Mouse (Mus musculus): ENCODE measurements around the gene Tbc1d17. TPM values are rescaled to one million over a fixed set of nuclear protein-coding genes. Genes with fewer than 3 reads are reported as not detected.
"Not testable (repeated sequence)": the region's sequence is repeated elsewhere in the genome, so short reads cannot be mapped to it uniquely, and the experiment has no call there.

The Tbc1d17 gene
- total and polyA plus RNA-seq, 2 experiments from 2014 or later: 115 to 378 TPM

DNA sequence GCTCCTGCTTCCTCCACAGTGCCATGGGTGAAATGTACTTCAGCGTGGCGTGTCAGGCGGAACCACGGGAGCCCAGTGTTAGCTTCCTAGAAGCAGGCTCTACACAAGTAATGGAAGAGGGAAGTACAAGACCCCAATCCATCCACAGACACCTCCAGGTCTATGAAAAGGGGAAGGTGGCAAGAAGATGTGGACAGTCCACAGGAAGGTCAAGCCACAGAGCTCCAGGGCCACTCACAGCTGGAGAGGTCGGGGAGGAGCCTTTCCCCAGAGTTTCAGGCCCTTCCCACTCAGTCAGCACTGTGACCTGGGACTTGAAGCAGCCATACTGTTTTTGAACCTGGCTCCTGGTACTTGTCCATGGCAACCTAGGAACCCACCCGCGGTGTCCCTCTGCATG, 38.1 kb upstream of the Tbc1d17 start:
- DNase-seq (no peak), ATAC-seq (no peak)
- Histone ChIP-seq H3K36me3 (ENCODE audit: insufficient read depth) (peaks cover 54% of the 10 kb centered on the region), H3K4me1 (ENCODE audit: insufficient read depth) (peaks cover 9% of the 10 kb centered on the region; the same call in 1 of the 2 replicates), H3K27ac (ENCODE audit: low read depth, low read length) (no peak overlapping the region), H3K4me2 (ENCODE audit: low read depth) (no peak overlapping the region), H3K9ac (no peak overlapping the region), H3K27me3 (ENCODE audit: insufficient read depth, low read length) (no peaks in the 10 kb centered on the region), H3K4me3 (ENCODE audit: low read depth, low read length) (no peak overlapping the region), H3K9me3 (ENCODE audit: low read length) (no peaks in the 10 kb centered on the region)
- TF ChIP-seq CTCF (IDR thresholded peaks at IDR 0.05; ENCODE audit: low read depth): no peak
- 89% methylated on average over 7 of the region's 7 CpGs for WGBS

DNA sequence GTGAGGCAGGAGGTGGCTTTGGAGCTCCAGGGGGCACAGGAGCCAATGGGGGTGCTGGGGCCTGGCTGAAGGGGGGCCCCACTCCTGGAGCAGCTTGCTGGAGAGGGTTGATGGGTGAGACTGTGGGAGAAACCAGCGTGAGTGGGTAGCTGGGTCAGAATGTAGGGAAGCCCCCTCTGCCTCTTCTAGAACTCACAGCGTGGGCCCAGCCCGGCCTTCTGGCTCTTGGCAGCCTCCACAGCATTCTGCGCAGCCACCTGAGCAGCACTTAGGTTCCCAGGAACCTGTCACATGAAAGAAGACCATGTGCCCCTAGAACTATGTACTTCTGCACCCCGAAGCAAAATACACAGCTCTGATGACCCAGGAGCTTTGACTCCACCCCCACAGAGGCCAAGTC, 35.8 kb upstream of the Tbc1d17 start:
- no peak overlapping the region for H3K27ac ChIP-seq (ENCODE audit: low read depth, low read length)
- no peaks in the 10 kb centered on the region for H3K9me3 ChIP-seq (ENCODE audit: low read length)
- TF ChIP-seq CTCF (IDR thresholded peaks at IDR 0.05; ENCODE audit: low read depth): no peak
- H3K9ac ChIP-seq: no peak overlapping the region
- H3K4me1 ChIP-seq (ENCODE audit: insufficient read depth): no peaks in the 10 kb centered on the region
- H3K27me3 ChIP-seq (ENCODE audit: insufficient read depth, low read length): no peaks in the 10 kb centered on the region
- no peak for DNase-seq
- no peak for ATAC-seq
- 98% methylated on average over 5 of the region's 5 CpGs for WGBS
- H3K36me3 ChIP-seq (ENCODE audit: insufficient read depth): peaks cover 78% of the 10 kb centered on the region
- H3K4me2 ChIP-seq (ENCODE audit: low read depth): no peak overlapping the region
- no peak overlapping the region for H3K4me3 ChIP-seq (ENCODE audit: low read depth, low read length)

DNA sequence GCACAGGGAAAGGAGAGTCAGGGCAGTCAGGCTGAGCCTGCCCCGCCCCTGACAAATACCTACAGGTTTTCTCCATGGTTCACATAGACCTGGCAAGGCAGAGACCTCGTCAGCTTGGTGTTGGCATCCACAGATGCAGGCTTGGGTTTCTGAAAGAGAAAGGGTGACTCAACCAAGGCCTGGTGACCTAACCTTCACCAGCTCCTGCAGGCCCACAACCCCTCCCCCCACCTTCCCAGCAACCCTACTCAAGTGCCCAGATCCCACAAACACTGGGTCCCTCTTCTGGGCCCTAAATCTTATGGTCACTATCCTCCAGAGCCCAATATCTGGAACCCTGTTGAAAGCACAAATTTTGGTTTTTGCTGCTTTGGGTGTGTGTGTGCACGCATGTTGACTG, 34.2 kb upstream of the Tbc1d17 start:
- Histone ChIP-seq H3K27ac (ENCODE audit: low read depth, low read length) (no peak overlapping the region), H3K4me3 (ENCODE audit: low read depth, low read length) (no peak overlapping the region), H3K27me3 (ENCODE audit: insufficient read depth, low read length) (no peaks in the 10 kb centered on the region), H3K4me1 (ENCODE audit: insufficient read depth) (no peaks in the 10 kb centered on the region), H3K4me2 (ENCODE audit: low read depth) (no peak overlapping the region), H3K36me3 (ENCODE audit: insufficient read depth) (peaks cover 86% of the 10 kb centered on the region), H3K9me3 (ENCODE audit: low read length) (no peaks in the 10 kb centered on the region), H3K9ac (no peak overlapping the region)
- ATAC-seq (no peak), DNase-seq (no peak)
- no peak for TF ChIP-seq CTCF (IDR thresholded peaks at IDR 0.05; ENCODE audit: low read depth)
- WGBS: 96% methylated on average over 3 of the region's 3 CpGs

DNA sequence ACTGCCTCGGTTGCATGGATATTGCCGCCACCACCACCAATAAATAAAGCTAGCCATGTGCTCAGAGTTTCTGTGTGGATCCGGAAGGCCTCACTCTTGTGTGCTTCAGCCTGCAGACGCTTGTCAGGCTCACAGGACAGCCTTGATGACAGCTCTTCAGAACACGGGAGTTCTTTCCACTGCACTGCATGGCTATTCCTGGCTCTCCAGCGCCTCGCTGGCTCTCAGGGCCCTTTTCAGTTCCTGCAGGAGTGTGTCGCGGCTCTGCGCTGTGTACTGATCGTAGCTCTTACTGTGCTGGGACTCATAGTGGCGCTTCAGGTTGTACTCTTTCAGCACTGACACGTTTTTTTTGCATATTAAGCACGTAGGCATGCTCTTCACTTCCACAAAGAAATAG, 29.0 kb upstream of the Tbc1d17 start:
- H3K4me3 ChIP-seq (ENCODE audit: low read depth, low read length): no peak overlapping the region
- ATAC-seq (no peak), DNase-seq (no peak)
- 81% methylated on average over 14 of the region's 14 CpGs for WGBS
- no peak overlapping the region for H3K9ac ChIP-seq
- no peak overlapping the region for H3K4me2 ChIP-seq (ENCODE audit: low read depth)
- H3K27me3 ChIP-seq (ENCODE audit: insufficient read depth, low read length): no peaks in the 10 kb centered on the region
- no peaks in the 10 kb centered on the region for H3K4me1 ChIP-seq (ENCODE audit: insufficient read depth)
- H3K9me3 ChIP-seq (ENCODE audit: low read length): no peaks in the 10 kb centered on the region
- peaks cover 70% of the 10 kb centered on the region for H3K36me3 ChIP-seq (ENCODE audit: insufficient read depth)
- TF ChIP-seq CTCF (IDR thresholded peaks at IDR 0.05; ENCODE audit: low read depth): no peak
- H3K27ac ChIP-seq (ENCODE audit: low read depth, low read length): no peak overlapping the region

DNA sequence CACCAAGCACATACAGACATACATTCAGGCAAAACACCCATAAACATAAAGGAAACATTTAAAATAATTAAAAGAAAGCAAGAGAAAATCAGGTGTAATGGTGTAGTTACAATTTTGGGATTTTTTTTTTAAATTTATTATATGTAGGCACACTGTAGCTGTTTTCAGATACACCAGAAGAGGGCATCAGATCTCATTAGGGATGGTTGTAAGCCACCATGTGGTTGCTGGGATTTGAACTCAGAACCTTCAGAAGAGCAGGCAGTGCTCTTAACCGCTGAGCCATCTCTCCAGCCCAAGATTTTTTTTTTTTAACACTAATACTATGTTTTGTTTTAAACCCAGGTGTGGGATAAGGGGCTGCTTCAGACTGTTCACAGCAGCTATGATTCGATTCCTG, 22.9 kb upstream of the Tbc1d17 start:
- not testable (repeated sequence) for H3K27ac ChIP-seq (ENCODE audit: low read depth, low read length); H3K4me2 ChIP-seq (ENCODE audit: low read depth); H3K4me3 ChIP-seq (ENCODE audit: low read depth, low read length); H3K27me3 ChIP-seq (ENCODE audit: insufficient read depth, low read length); DNase-seq; ATAC-seq; H3K9ac ChIP-seq; H3K9me3 ChIP-seq (ENCODE audit: low read length)
- 0 out of 2 replicates have a peak, but pooled peaks have one; percentile 16 for TF ChIP-seq CTCF (IDR thresholded peaks at IDR 0.05; ENCODE audit: low read depth)
- WGBS: 96% methylated on average over 2 of the region's 2 CpGs
- Histone ChIP-seq H3K4me1 (ENCODE audit: insufficient read depth) (peaks cover 18% of the 10 kb centered on the region), H3K36me3 (ENCODE audit: insufficient read depth) (peaks cover 12% of the 10 kb centered on the region)

DNA sequence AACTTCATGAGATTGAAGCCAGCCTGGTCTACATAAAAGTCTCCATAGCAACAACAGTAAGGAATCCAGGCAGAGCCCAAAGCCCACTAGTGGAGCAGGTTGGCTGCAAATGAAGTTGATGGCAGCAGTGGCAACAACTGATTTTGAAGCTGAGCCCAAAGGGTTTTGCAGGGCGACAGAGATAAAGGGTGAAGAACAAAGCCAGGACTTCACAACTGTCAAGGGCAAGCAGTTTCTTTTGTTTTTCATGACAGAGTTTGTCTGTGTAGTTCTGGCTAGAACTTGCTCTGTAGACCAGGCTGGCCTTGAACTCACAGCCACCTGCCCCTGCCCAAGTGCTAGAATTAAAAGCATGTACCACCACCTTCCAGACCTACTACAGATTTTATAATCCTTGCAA, 22.3 kb upstream of the Tbc1d17 start:
- Histone ChIP-seq H3K4me2 (ENCODE audit: low read depth) (no peak overlapping the region), H3K9me3 (ENCODE audit: low read length) (no peaks in the 10 kb centered on the region), H3K27me3 (ENCODE audit: insufficient read depth, low read length) (no peaks in the 10 kb centered on the region), H3K4me3 (ENCODE audit: low read depth, low read length) (no peak overlapping the region), H3K9ac (no peak overlapping the region), H3K27ac (ENCODE audit: low read depth, low read length) (no peak overlapping the region), H3K4me1 (ENCODE audit: insufficient read depth) (peaks cover 18% of the 10 kb centered on the region), H3K36me3 (ENCODE audit: insufficient read depth) (peaks cover 7% of the 10 kb centered on the region)
- DNase-seq (no peak), ATAC-seq (no peak)
- 11% methylated on average over 1 of the region's 1 CpGs for WGBS
- TF ChIP-seq CTCF (IDR thresholded peaks at IDR 0.05; ENCODE audit: low read depth): no peak

DNA sequence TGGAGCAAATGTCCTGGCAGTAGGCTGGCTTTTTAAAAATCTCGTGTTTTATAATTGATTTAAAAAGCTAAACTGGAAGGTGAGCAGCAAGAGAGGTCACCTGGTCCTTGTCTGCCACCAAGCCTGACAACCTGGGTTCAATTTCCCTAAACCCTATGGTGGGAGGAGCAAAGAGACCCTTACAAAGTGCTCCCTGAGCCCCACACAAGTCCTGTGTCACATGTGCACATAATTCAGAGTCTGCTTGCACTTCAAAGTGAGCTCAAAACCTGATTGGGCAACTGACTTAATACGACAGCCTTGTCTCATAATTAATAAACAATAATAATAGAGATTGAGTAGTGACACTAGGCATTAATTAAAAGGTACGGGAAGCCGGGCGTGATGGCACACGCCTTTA, 21.7 kb upstream of the Tbc1d17 start:
- 74% methylated on average over 6 of the region's 6 CpGs for WGBS
- no peak overlapping the region for H3K9ac ChIP-seq

More for the DNA sequence above, 21.7 kb upstream of the Tbc1d17 start:
- Histone ChIP-seq H3K9me3 (ENCODE audit: low read length) (no peaks in the 10 kb centered on the region), H3K27me3 (ENCODE audit: insufficient read depth, low read length) (no peaks in the 10 kb centered on the region), H3K4me1 (ENCODE audit: insufficient read depth) (peaks cover 18% of the 10 kb centered on the region), H3K27ac (ENCODE audit: low read depth, low read length) (peak overlapping the region; percentile 96), H3K4me2 (ENCODE audit: low read depth) (peak overlapping the region; percentile 80), H3K36me3 (ENCODE audit: insufficient read depth) (peaks cover 3% of the 10 kb centered on the region; the same call in 1 of the 2 replicates), H3K4me3 (ENCODE audit: low read depth, low read length) (0 out of 2 replicates have a peak overlapping the region, but pooled peaks have one; percentile 82)
- TF ChIP-seq CTCF (IDR thresholded peaks at IDR 0.05; ENCODE audit: low read depth): no peak
- DNase-seq (no peak), ATAC-seq (no peak)
